Mouse (Mus musculus) embryonic fibroblast, embryonic 13.5 days (primary cell): ENCODE results near the gene Wwox.

Source experiments
- CTCF ChIP-seq: IDR thresholded peaks from 2 replicates; pipeline ENCODE4 v1.5.1; 2011; ENCODE audit warnings: mild to moderate bottlenecking, control low read depth, low read length, moderate library complexity, borderline replicate concordance; ENCODE audit not compliant: insufficient read depth
- POLR2A ChIP-seq: IDR thresholded peaks from 2 replicates; pipeline ENCODE4 v1.6.1; 2011; ENCODE audit warnings: low read depth, mild to moderate bottlenecking, control low read depth, low read length, moderate library complexity

- TF ChIP-seq POLR2A (no peak), CTCF (no peak)
These were observed 244.7 kb downstream of the Wwox start for GRCm38 (mm10) chr8:114684046-114684702.
